Mouse (Mus musculus): Measurements from ENCODE around the gene Psen2.

GRCm38 (mm10) chr1:180193391-180193935 is 69.8 kb downstream of the Psen2 start:
- TF ChIP-seq CTCF (IDR thresholded peaks at IDR 0.05; ENCODE audit: low read depth, low read length) (no peak), GATA2 (IDR thresholded peaks at IDR 0.05; ENCODE audit: borderline replicate concordance, low read depth, low read length) (no peak), GATA1 (IDR thresholded peaks at IDR 0.05; ENCODE audit: borderline replicate concordance, low read length) (no peak), TAL1 (conservative IDR thresholded peaks at IDR 0.05; ENCODE audit: low read depth, low read length) (no peak), POLR2AphosphoS5 (IDR thresholded peaks at IDR 0.05; ENCODE audit: insufficient replicate concordance, low read depth, low read length) (no peak)

All from G1E (cell line).